Mouse (Mus musculus): ENCODE data around the gene Tsc22d2. TPM values are rescaled to one million over a fixed set of nuclear protein-coding genes. Genes with fewer than 3 reads are reported as not detected.

The Tsc22d2 gene
- polyA plus RNA-seq, 1 experiment from 2014 or later: 8.9 TPM

DNA sequence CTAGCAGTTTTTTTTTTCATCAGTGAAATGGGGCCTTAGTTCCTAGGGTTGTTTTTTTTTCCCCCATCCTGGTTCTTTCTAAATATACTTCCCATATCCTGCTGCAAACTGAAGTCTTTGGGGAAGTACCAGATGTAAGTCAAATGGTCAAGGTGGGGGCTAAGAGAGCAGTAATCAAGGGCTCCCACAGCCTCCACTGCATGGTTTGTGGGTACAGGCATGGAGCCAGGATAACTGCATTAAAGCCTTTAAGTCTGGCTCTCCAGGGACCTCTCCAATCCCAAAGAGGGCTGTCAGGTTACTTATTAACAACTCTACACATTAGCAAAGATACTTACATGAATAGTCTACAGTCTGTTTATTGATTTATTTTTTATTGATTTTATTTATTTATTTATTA lies 2.8 kb upstream of the Tsc22d2 start:
- TF ChIP-seq EP300 (IDR thresholded peaks at IDR 0.05) (no peak), CTCF (IDR thresholded peaks at IDR 0.05) (no peak)
- DNase-seq (ENCODE audit: low spot score) (no peak), ATAC-seq (no peak)
- Histone ChIP-seq H3K9ac (replicated peaks; ENCODE audit: low read depth) (no peak overlapping the region), H3K4me3 (ENCODE audit: low read depth, low read length) (no peak overlapping the region), H3K27ac (ENCODE audit: low read length) (no peak overlapping the region), H3K36me3 (ENCODE audit: insufficient read depth, low read length) (no peaks in the 10 kb centered on the region), H3K27me3 (replicated peaks; ENCODE audit: insufficient read depth, low read length) (no peaks in the 10 kb centered on the region), H3K9me3 (ENCODE audit: low read length) (no peaks in the 10 kb centered on the region), H3K4me1 (ENCODE audit: insufficient read depth, low read depth, low read length) (no peaks in the 10 kb centered on the region), H3K4me2 (replicated peaks; ENCODE audit: low read depth, low read length) (no peak overlapping the region)

- Histone ChIP-seq H3K27ac (ENCODE audit: low read length) (peak overlapping the region; percentile 100), H3K27me3 (replicated peaks; ENCODE audit: insufficient read depth, low read length) (no peaks in the 10 kb centered on the region), H3K4me2 (replicated peaks; ENCODE audit: low read depth, low read length) (peak overlapping the region; percentile 98), H3K9ac (replicated peaks; ENCODE audit: low read depth) (no peak overlapping the region), H3K4me3 (ENCODE audit: low read depth, low read length) (peak overlapping the region; percentile 98), H3K9me3 (ENCODE audit: low read length) (no peaks in the 10 kb centered on the region), H3K4me1 (ENCODE audit: insufficient read depth, low read depth, low read length) (no peaks in the 10 kb centered on the region), H3K36me3 (ENCODE audit: insufficient read depth, low read length) (no peaks in the 10 kb centered on the region)
- 23% methylated on average over 5 of the region's 5 CpGs for WGBS
- DNase-seq (ENCODE audit: low spot score) (peak; percentile 11), ATAC-seq (no peak)
- TF ChIP-seq EP300 (IDR thresholded peaks at IDR 0.05) (no peak), CTCF (IDR thresholded peaks at IDR 0.05) (no peak)
Measured at GRCm38 (mm10) chr3:58413671-58414070, 844 bp upstream of the Tsc22d2 start.

GRCm38 (mm10) chr3:58414986-58415883 lies 720 bp downstream of the Tsc22d2 start:
- TF ChIP-seq EP300 (IDR thresholded peaks at IDR 0.05) (no peak), CTCF (IDR thresholded peaks at IDR 0.05) (no peak; the same call in 1 of the 2 replicates)
- under 1% methylated on average over 52 of the region's 113 CpGs for WGBS

GRCm38 (mm10) chr3:58415884-58416725 lies 1.6 kb downstream of the Tsc22d2 start:
- ATAC-seq (peak; percentile 73), DNase-seq (ENCODE audit: low spot score) (peak; percentile 93)
- Histone ChIP-seq H3K4me2 (replicated peaks; ENCODE audit: low read depth, low read length) (peak overlapping the region; percentile 98), H3K36me3 (ENCODE audit: insufficient read depth, low read length) (no peaks in the 10 kb centered on the region), H3K9me3 (ENCODE audit: low read length) (no peaks in the 10 kb centered on the region), H3K4me1 (ENCODE audit: insufficient read depth, low read depth, low read length) (no peaks in the 10 kb centered on the region), H3K27ac (ENCODE audit: low read length) (peak overlapping the region; percentile 100), H3K4me3 (ENCODE audit: low read depth, low read length) (peak overlapping the region; percentile 98), H3K9ac (replicated peaks; ENCODE audit: low read depth) (peak overlapping the region; percentile 96), H3K27me3 (replicated peaks; ENCODE audit: insufficient read depth, low read length) (no peaks in the 10 kb centered on the region)
- TF ChIP-seq EP300 (IDR thresholded peaks at IDR 0.05) (no peak), CTCF (IDR thresholded peaks at IDR 0.05) (peak; percentile 81)
- under 1% methylated on average over 81 of the region's 85 CpGs for WGBS

More at GRCm38 (mm10) chr3:58414986-58415883, 720 bp downstream of the Tsc22d2 start:
- H3K36me3 ChIP-seq (ENCODE audit: insufficient read depth, low read length): no peaks in the 10 kb centered on the region
- H3K27ac ChIP-seq (ENCODE audit: low read length): peak overlapping the region; percentile 100
- no peaks in the 10 kb centered on the region for H3K9me3 ChIP-seq (ENCODE audit: low read length)
- H3K4me1 ChIP-seq (ENCODE audit: insufficient read depth, low read depth, low read length): no peaks in the 10 kb centered on the region
- H3K4me3 ChIP-seq (ENCODE audit: low read depth, low read length): peak overlapping the region; percentile 98
- ATAC-seq (peak; percentile 81), DNase-seq (ENCODE audit: low spot score) (peak; percentile 90)
- H3K4me2 ChIP-seq (replicated peaks; ENCODE audit: low read depth, low read length): peak overlapping the region; percentile 98
- H3K9ac ChIP-seq (replicated peaks; ENCODE audit: low read depth): peak overlapping the region; percentile 96
- no peaks in the 10 kb centered on the region for H3K27me3 ChIP-seq (replicated peaks; ENCODE audit: insufficient read depth, low read length)

- Histone ChIP-seq H3K9ac (replicated peaks; ENCODE audit: low read depth) (peak overlapping the region; percentile 96), H3K4me3 (ENCODE audit: low read depth, low read length) (peak overlapping the region; percentile 98), H3K4me1 (ENCODE audit: insufficient read depth, low read depth, low read length) (no peaks in the 10 kb centered on the region), H3K4me2 (replicated peaks; ENCODE audit: low read depth, low read length) (peak overlapping the region; percentile 98), H3K36me3 (ENCODE audit: insufficient read depth, low read length) (no peaks in the 10 kb centered on the region), H3K9me3 (ENCODE audit: low read length) (no peaks in the 10 kb centered on the region), H3K27me3 (replicated peaks; ENCODE audit: insufficient read depth, low read length) (no peaks in the 10 kb centered on the region), H3K27ac (ENCODE audit: low read length) (peak overlapping the region; percentile 100)
- WGBS: 1% methylated on average over 31 of the region's 39 CpGs
- ATAC-seq (peak; percentile 22), DNase-seq (ENCODE audit: low spot score) (peak; percentile 50)
- TF ChIP-seq EP300 (IDR thresholded peaks at IDR 0.05) (no peak), CTCF (IDR thresholded peaks at IDR 0.05) (no peak)
Measured at GRCm38 (mm10) chr3:58416726-58417437, 2.4 kb downstream of the Tsc22d2 start.
